In the genomic region with DNA sequence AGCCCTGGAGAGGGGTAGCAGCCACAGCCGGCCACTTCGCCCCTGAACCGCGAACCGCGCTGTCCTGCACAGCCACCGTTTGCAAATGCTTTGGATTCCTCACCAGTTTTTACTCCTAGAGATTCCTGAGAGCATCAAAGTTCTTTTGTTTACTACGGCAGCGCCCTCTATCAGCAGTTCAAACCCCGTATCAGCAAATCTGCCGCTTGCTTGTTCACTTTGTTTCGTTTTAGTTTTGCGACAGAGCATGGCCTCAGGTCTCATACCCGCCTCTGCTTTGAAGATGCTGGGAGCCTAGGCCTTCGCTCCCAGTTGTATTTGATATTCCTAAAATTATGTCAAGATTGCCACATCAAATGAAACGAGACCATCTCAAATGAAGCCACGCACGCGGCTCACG, we compare ENCODE assay signal across 9 mouse cellular contexts. TPM values are rescaled to one million over a fixed set of nuclear protein-coding genes. Genes with fewer than 3 reads are reported as not detected.
A peak's percentile ranks its signal among the peaks of the same experiment; 100 is the strongest.
DNase-seq lines count a peak whose midpoint lies in the region; ATAC-seq and TF ChIP-seq lines count a peak whose summit lies in the region.
"Had no signal": no experiment of that assay in that cellular context is flagged by ENCODE, and none has a peak within 500 bp of the region (broad histone marks: within the 10 kb centered on the region; RNA-seq: fewer than 3 reads in every experiment).

No protein-coding gene starts in this region.

- TF ChIP-seq POLR2A in small intestine, adult 2 months (IDR thresholded peaks at IDR 0.05; ENCODE audit: low read depth, low read length), result no peak

- H3K4me2 ChIP-seq in heart, embryonic 12.5 days, result peak overlapping the region; percentile 50
- H3K4me2 ChIP-seq in intestine, postnatal 0 days (replicated peaks; ENCODE audit: low read depth), result peak overlapping the region; percentile 55
- H3K4me2 ChIP-seq in forebrain, embryonic 13.5 days, result no peak overlapping the region
- H3K4me2 ChIP-seq in forebrain, embryonic 16.5 days (ENCODE audit: low read length), result no peak overlapping the region

- TF ChIP-seq CTCF in intestine, postnatal 0 days (IDR thresholded peaks at IDR 0.05; ENCODE audit: low read depth), result peak; percentile 40
- no peak for TF ChIP-seq CTCF in small intestine, adult 2 months (IDR thresholded peaks at IDR 0.05; ENCODE audit: extremely low read depth, insufficient read length, insufficient replicate concordance, low read depth, low read length)

- no peaks in the 10 kb centered on the region for H3K27me3 ChIP-seq in heart, embryonic 12.5 days (replicated peaks)
- H3K27me3 ChIP-seq in intestine, postnatal 0 days (replicated peaks; ENCODE audit: control insufficient read depth, insufficient read depth, low read length), result no peaks in the 10 kb centered on the region
- H3K27me3 ChIP-seq in small intestine, adult 2 months (ENCODE audit: control insufficient read depth, insufficient read depth, low read length), result no peaks in the 10 kb centered on the region
- H3K27me3 ChIP-seq in forebrain, embryonic 13.5 days, result no peaks in the 10 kb centered on the region
- no peaks in the 10 kb centered on the region for H3K27me3 ChIP-seq in forebrain, embryonic 16.5 days (replicated peaks; ENCODE audit: control insufficient read depth, insufficient read depth, low read length)

- no peak for DNase-seq in heart, adult 8-10 months (ENCODE audit: low spot score)
- DNase-seq in WW6 (ENCODE audit: low read depth, low spot score), result peak; percentile 40
- no peak for DNase-seq in left cerebral cortex, adult 18-20 months (ENCODE audit: low spot score in 2 of 2)

- H3K36me3 ChIP-seq in heart, embryonic 12.5 days, result no peaks in the 10 kb centered on the region
- H3K36me3 ChIP-seq in intestine, postnatal 0 days (ENCODE audit: control insufficient read depth, insufficient read depth), result no peaks in the 10 kb centered on the region
- H3K36me3 ChIP-seq in small intestine, adult 2 months (ENCODE audit: control insufficient read depth, insufficient read depth, low read length), result no peaks in the 10 kb centered on the region
- H3K36me3 ChIP-seq in forebrain, embryonic 13.5 days (ENCODE audit: poor library complexity, severe bottlenecking), result no peaks in the 10 kb centered on the region
- H3K36me3 ChIP-seq in forebrain, embryonic 16.5 days (ENCODE audit: control insufficient read depth, insufficient read depth), result no peaks in the 10 kb centered on the region

- no peaks in the 10 kb centered on the region for H3K9me3 ChIP-seq in heart, embryonic 12.5 days (replicated peaks)
- H3K9me3 ChIP-seq in intestine, postnatal 0 days (ENCODE audit: control insufficient read depth), result no peaks in the 10 kb centered on the region
- H3K9me3 ChIP-seq in forebrain, embryonic 13.5 days (replicated peaks), result no peaks in the 10 kb centered on the region
- H3K9me3 ChIP-seq in forebrain, embryonic 16.5 days (ENCODE audit: control insufficient read depth, low read length), result no peaks in the 10 kb centered on the region

- H3K4me3 ChIP-seq in heart, embryonic 12.5 days, result peak overlapping the region; percentile 23
- peak overlapping the region; percentile 31 for H3K4me3 ChIP-seq in intestine, postnatal 0 days (ENCODE audit: low read depth, low read length)
- peak overlapping the region; percentile 63 for H3K4me3 ChIP-seq in small intestine, adult 2 months (ENCODE audit: low read depth, low read length)
- H3K4me3 ChIP-seq in forebrain, embryonic 13.5 days, result no peak overlapping the region
- H3K4me3 ChIP-seq in forebrain, embryonic 16.5 days (replicated peaks; ENCODE audit: low read length), result no peak overlapping the region

- ATAC-seq in heart, embryonic 12.5 days (ENCODE audit: insufficient number of reproducible peaks, low FRiP score), result no peak
- ATAC-seq in intestine, postnatal 0 days, result no peak
- no peak for ATAC-seq in forebrain, embryonic 13.5 days
- no peak for ATAC-seq in forebrain, embryonic 16.5 days

- WGBS in heart, embryonic 12.5 days, result 29% methylated on average over 20 of the region's 20 CpGs
- 44% methylated on average over 20 of the region's 20 CpGs for WGBS in intestine, postnatal 0 days
- WGBS in small intestine, adult 2 months, result 39% methylated on average over 20 of the region's 20 CpGs
- 61% methylated on average over 20 of the region's 20 CpGs for WGBS in forebrain, embryonic 13.5 days
- 59% methylated on average over 20 of the region's 20 CpGs for WGBS in forebrain, embryonic 16.5 days

- H3K27ac ChIP-seq in heart, embryonic 12.5 days (ENCODE audit: poor library complexity, severe bottlenecking), result no peak overlapping the region
- no peak overlapping the region for H3K27ac ChIP-seq in intestine, postnatal 0 days (ENCODE audit: low read depth, low read length)
- no peak overlapping the region for H3K27ac ChIP-seq in small intestine, adult 2 months (ENCODE audit: insufficient read depth, low read depth, low read length)
- H3K27ac ChIP-seq in forebrain, embryonic 13.5 days, result no peak overlapping the region
- H3K27ac ChIP-seq in forebrain, embryonic 16.5 days (ENCODE audit: low read length), result no peak overlapping the region

- peaks cover 20% of the 10 kb centered on the region for H3K4me1 ChIP-seq in heart, embryonic 12.5 days (replicated peaks)
- no peaks in the 10 kb centered on the region for H3K4me1 ChIP-seq in intestine, postnatal 0 days (replicated peaks; ENCODE audit: control insufficient read depth, insufficient read depth, low read length)
- peaks cover 1% of the 10 kb centered on the region for H3K4me1 ChIP-seq in small intestine, adult 2 months (ENCODE audit: control insufficient read depth, insufficient read depth, insufficient read length, low read length)
- no peaks in the 10 kb centered on the region for H3K4me1 ChIP-seq in forebrain, embryonic 13.5 days
- H3K4me1 ChIP-seq in forebrain, embryonic 16.5 days (replicated peaks; ENCODE audit: control insufficient read depth, insufficient read depth, low read length), result no peaks in the 10 kb centered on the region

- H3K9ac ChIP-seq in heart, embryonic 12.5 days, result no peak overlapping the region
- no peak overlapping the region for H3K9ac ChIP-seq in intestine, postnatal 0 days (ENCODE audit: low read depth, low read length)
- no peak overlapping the region for H3K9ac ChIP-seq in forebrain, embryonic 13.5 days
- no peak overlapping the region for H3K9ac ChIP-seq in forebrain, embryonic 16.5 days (replicated peaks; ENCODE audit: low read depth, low read length)

RNA-seq across cellular contexts. Expression of a gene that starts 5.0 kb away (rescaled TPM):
- not detected in 2 replicates for polyA plus RNA-seq in heart, embryonic 12.5 days (2016; fragmentation: Nextera tagmentation; extraction: Ambion mirVana)
- total RNA-seq in heart, adult 8-10 months (2022), result not detected
- not detected in 2 replicates for polyA plus RNA-seq in intestine, postnatal 0 days (2015; fragmentation: Nextera tagmentation; extraction: Ambion mirVana)
- not detected in 2 replicates for polyA plus RNA-seq in small intestine, adult 2 months (2012; rRNA removed)
- polyA plus RNA-seq in forebrain, embryonic 13.5 days (2015; fragmentation: Nextera tagmentation; extraction: Ambion mirVana), result not detected in 2 replicates
- polyA plus RNA-seq in forebrain, embryonic 16.5 days (2015; fragmentation: Nextera tagmentation; extraction: Ambion mirVana), result not detected in 2 replicates
- total RNA-seq in left cerebral cortex, adult 18-20 months (2021), result not detected
- polyA plus RNA-seq: neural tube, embryonic 11.5 days had no signal

Comparison
In these comparisons a context has a peak if more than half of its experiments do, and no peak if none do; other contexts are left out.
1. H3K4me2 ChIP-seq: peak in heart, embryonic 12.5 days (single experiment) and intestine, postnatal 0 days (single experiment); none in forebrain, embryonic 13.5 days (single experiment) and forebrain, embryonic 16.5 days (single experiment).
2. H3K4me3 ChIP-seq: peak in heart, embryonic 12.5 days (single experiment), intestine, postnatal 0 days (single experiment) and small intestine, adult 2 months (single experiment); none in forebrain, embryonic 13.5 days (single experiment) and forebrain, embryonic 16.5 days (single experiment).